Mouse (Mus musculus): ENCODE measurements at regions not wholly inside any gene's neighbourhood (a gene's known extent, or its start where the extent isn't known, plus 50 kb on each side); places are given as distances from the start of the nearest gene placed in this dataset.
"Not testable (repeated sequence)": the region's sequence is repeated elsewhere in the genome, so short reads cannot be mapped to it uniquely, and the experiment has no call there.

- H3K4me1 ChIP-seq (ENCODE audit: control insufficient read depth, insufficient read depth, low read length): no peaks in the 10 kb centered on the region
- H3K27me3 ChIP-seq (ENCODE audit: control insufficient read depth, insufficient read depth, low read length): no peaks in the 10 kb centered on the region
- no peak overlapping the region for H3K4me3 ChIP-seq (replicated peaks; ENCODE audit: low read length)
- ATAC-seq (ENCODE audit: low FRiP score, low read depth) (no peak), DNase-seq (ENCODE audit: low spot score) (no peak)
- no peak for TF ChIP-seq POLR2A (IDR thresholded peaks at IDR 0.05; ENCODE audit: borderline replicate concordance, extremely low read depth, insufficient read depth, insufficient read length)
- H3K27ac ChIP-seq (replicated peaks; ENCODE audit: low read depth, low read length): no peak overlapping the region
- H3K4me2 ChIP-seq (replicated peaks; ENCODE audit: low read depth, low read length, severe bottlenecking): no peak overlapping the region
- WGBS: 70% methylated on average over 1 of the region's 1 CpGs
- H3K9me3 ChIP-seq (ENCODE audit: control insufficient read depth, low read length): no peaks in the 10 kb centered on the region
- no peak overlapping the region for H3K9ac ChIP-seq (ENCODE audit: low read depth, low read length, severe bottlenecking)
- no peaks in the 10 kb centered on the region for H3K36me3 ChIP-seq (ENCODE audit: control insufficient read depth, insufficient read depth, low read length)
Measured at GRCm38 (mm10) chr5:13847571-13847970, 56.2 kb downstream of the Speer3 start.

- H3K27ac ChIP-seq (replicated peaks; ENCODE audit: low read depth, low read length); H3K27me3 ChIP-seq (ENCODE audit: control insufficient read depth, insufficient read depth, low read length); H3K9me3 ChIP-seq (ENCODE audit: control insufficient read depth, low read length); H3K4me1 ChIP-seq (ENCODE audit: control insufficient read depth, insufficient read depth, low read length); H3K9ac ChIP-seq (ENCODE audit: low read depth, low read length, severe bottlenecking); H3K4me2 ChIP-seq (replicated peaks; ENCODE audit: low read depth, low read length, severe bottlenecking); DNase-seq (ENCODE audit: low spot score); H3K4me3 ChIP-seq (replicated peaks; ENCODE audit: low read length); ATAC-seq (ENCODE audit: low FRiP score, low read depth); H3K36me3 ChIP-seq (ENCODE audit: control insufficient read depth, insufficient read depth, low read length): not testable (repeated sequence)
- WGBS: 77% methylated on average over 5 of the region's 6 CpGs
Measured at GRCm38 (mm10) chr5:13880236-13880635, 88.8 kb downstream of the Speer3 start.

GRCm38 (mm10) chr5:13888415-13888814 lies 97.0 kb downstream of the Speer3 start:
- H3K4me2 ChIP-seq (replicated peaks; ENCODE audit: low read depth, low read length, severe bottlenecking): no peak overlapping the region
- no peak overlapping the region for H3K4me3 ChIP-seq (replicated peaks; ENCODE audit: low read length)
- H3K36me3 ChIP-seq (ENCODE audit: control insufficient read depth, insufficient read depth, low read length): no peaks in the 10 kb centered on the region
- DNase-seq (ENCODE audit: low spot score) (no peak), ATAC-seq (ENCODE audit: low FRiP score, low read depth) (no peak)
- no peak for TF ChIP-seq POLR2A (IDR thresholded peaks at IDR 0.05; ENCODE audit: borderline replicate concordance, extremely low read depth, insufficient read depth, insufficient read length)
- H3K27ac ChIP-seq (replicated peaks; ENCODE audit: low read depth, low read length): no peak overlapping the region
- no peaks in the 10 kb centered on the region for H3K4me1 ChIP-seq (ENCODE audit: control insufficient read depth, insufficient read depth, low read length)
- H3K27me3 ChIP-seq (ENCODE audit: control insufficient read depth, insufficient read depth, low read length): no peaks in the 10 kb centered on the region
- H3K9ac ChIP-seq (ENCODE audit: low read depth, low read length, severe bottlenecking): no peak overlapping the region
- H3K9me3 ChIP-seq (ENCODE audit: control insufficient read depth, low read length): peaks cover 3% of the 10 kb centered on the region; the same call in 1 of the 2 replicates

GRCm38 (mm10) chr5:13908257-13908656 lies 116.8 kb upstream of the Sema3e start:
- H3K4me1 ChIP-seq (ENCODE audit: control insufficient read depth, insufficient read depth, low read length): no peaks in the 10 kb centered on the region
- ATAC-seq (ENCODE audit: low FRiP score, low read depth) (no peak), DNase-seq (ENCODE audit: low spot score) (no peak)
- H3K9ac ChIP-seq (ENCODE audit: low read depth, low read length, severe bottlenecking): no peak overlapping the region
- H3K4me2 ChIP-seq (replicated peaks; ENCODE audit: low read depth, low read length, severe bottlenecking): no peak overlapping the region
- H3K9me3 ChIP-seq (ENCODE audit: control insufficient read depth, low read length): no peaks in the 10 kb centered on the region
- H3K36me3 ChIP-seq (ENCODE audit: control insufficient read depth, insufficient read depth, low read length): no peaks in the 10 kb centered on the region
- H3K4me3 ChIP-seq (replicated peaks; ENCODE audit: low read length): no peak overlapping the region
- 13% methylated on average over 3 of the region's 3 CpGs for WGBS
- no peaks in the 10 kb centered on the region for H3K27me3 ChIP-seq (ENCODE audit: control insufficient read depth, insufficient read depth, low read length)
- no peak overlapping the region for H3K27ac ChIP-seq (replicated peaks; ENCODE audit: low read depth, low read length)
- TF ChIP-seq POLR2A (IDR thresholded peaks at IDR 0.05; ENCODE audit: borderline replicate concordance, extremely low read depth, insufficient read depth, insufficient read length): no peak

GRCm38 (mm10) chr5:13917355-13917754 lies 107.7 kb upstream of the Sema3e start:
- ATAC-seq (ENCODE audit: low FRiP score, low read depth): no peak
- Histone ChIP-seq H3K27ac (replicated peaks; ENCODE audit: low read depth, low read length) (no peak overlapping the region), H3K9me3 (ENCODE audit: control insufficient read depth, low read length) (no peaks in the 10 kb centered on the region), H3K4me1 (ENCODE audit: control insufficient read depth, insufficient read depth, low read length) (no peaks in the 10 kb centered on the region), H3K9ac (ENCODE audit: low read depth, low read length, severe bottlenecking) (no peak overlapping the region), H3K4me3 (replicated peaks; ENCODE audit: low read length) (no peak overlapping the region), H3K27me3 (ENCODE audit: control insufficient read depth, insufficient read depth, low read length) (no peaks in the 10 kb centered on the region), H3K36me3 (ENCODE audit: control insufficient read depth, insufficient read depth, low read length) (no peaks in the 10 kb centered on the region), H3K4me2 (replicated peaks; ENCODE audit: low read depth, low read length, severe bottlenecking) (no peak overlapping the region)
- no peak for TF ChIP-seq POLR2A (IDR thresholded peaks at IDR 0.05; ENCODE audit: borderline replicate concordance, extremely low read depth, insufficient read depth, insufficient read length)
- WGBS: 97% methylated on average over 2 of the region's 2 CpGs
- no peak for DNase-seq (ENCODE audit: low spot score)

GRCm38 (mm10) chr5:13922295-13922694 lies 102.8 kb upstream of the Sema3e start:
- ATAC-seq (ENCODE audit: low FRiP score, low read depth) (no peak), DNase-seq (ENCODE audit: low spot score) (no peak)
- Histone ChIP-seq H3K27me3 (ENCODE audit: control insufficient read depth, insufficient read depth, low read length) (no peaks in the 10 kb centered on the region), H3K36me3 (ENCODE audit: control insufficient read depth, insufficient read depth, low read length) (no peaks in the 10 kb centered on the region), H3K9me3 (ENCODE audit: control insufficient read depth, low read length) (no peaks in the 10 kb centered on the region), H3K4me3 (replicated peaks; ENCODE audit: low read length) (no peak overlapping the region), H3K27ac (replicated peaks; ENCODE audit: low read depth, low read length) (no peak overlapping the region), H3K4me1 (ENCODE audit: control insufficient read depth, insufficient read depth, low read length) (no peaks in the 10 kb centered on the region), H3K4me2 (replicated peaks; ENCODE audit: low read depth, low read length, severe bottlenecking) (no peak overlapping the region), H3K9ac (ENCODE audit: low read depth, low read length, severe bottlenecking) (no peak overlapping the region)
- TF ChIP-seq POLR2A (IDR thresholded peaks at IDR 0.05; ENCODE audit: borderline replicate concordance, extremely low read depth, insufficient read depth, insufficient read length): no peak
- 49% methylated on average over 4 of the region's 4 CpGs for WGBS

All from limb, embryonic 14.5 days (tissue).